Mouse (Mus musculus) neural tube, embryonic 13.5 days (tissue): ENCODE measurements around the gene Rbm15. TPM values are rescaled to one million over a fixed set of nuclear protein-coding genes. Genes with fewer than 3 reads are reported as not detected.

Experiments used
- polyA plus RNA-seq: library from polyadenylated mRNA; unstranded; fragments of >200 nt; fragmentation: Nextera tagmentation; extraction: Ambion mirVana; gene quantifications from 2 replicates; pipeline ENCODE4 v1.2.1, GENCODE M21; 2015

Rbm15 gene
- polyA plus RNA-seq, 1 experiment from 2014 or later = 8.4 TPM

Other genes with a start within 250 kb of the Rbm15 start
- 1.5 and 1.9 TPM in 2 replicates for gene Kcna2, start 232.5 kb downstream of the Rbm15 start, polyA plus RNA-seq
- not detected in 2 replicates for gene Kcna10, start 150.6 kb downstream of the Rbm15 start, polyA plus RNA-seq
- gene Cym, start 111.9 kb downstream of the Rbm15 start, polyA plus RNA-seq = 0.27 and 1.2 TPM in 2 replicates
- not detected in 2 replicates for gene A630076J17Rik, start 103.1 kb downstream of the Rbm15 start, polyA plus RNA-seq
- not detected in 2 replicates for gene Prok1, start 94.0 kb downstream of the Rbm15 start, polyA plus RNA-seq
- 220 and 227 TPM in 2 replicates for gene Lamtor5, start 54.8 kb downstream of the Rbm15 start, polyA plus RNA-seq
- gene Slc16a4, start 42.4 kb downstream of the Rbm15 start, polyA plus RNA-seq = 1.9 and 2.0 TPM in 2 replicates
- gene Kcnc4, start 125.9 kb upstream of the Rbm15 start, polyA plus RNA-seq = 1.8 TPM in 2 replicates
- gene Slc6a17, start 184.3 kb upstream of the Rbm15 start, polyA plus RNA-seq = 8.1 and 8.7 TPM in 2 replicates
- not detected in 2 replicates for gene Ubl4b, start 221.4 kb upstream of the Rbm15 start, polyA plus RNA-seq